Mouse (Mus musculus) hindbrain, embryonic 11.5 days (tissue): ENCODE results near the gene St3gal5. TPM values are rescaled to one million over a fixed set of nuclear protein-coding genes. Genes with fewer than 3 reads are reported as not detected.

ENCODE experiments used
- ATAC-seq: fragments of 200-750 bp; cut with Nextera tagmentation; 2 replicates; pipeline ENCODE4 v1.8.0; 2017; ENCODE audit warnings: mild to moderate bottlenecking, moderate TSS enrichment, moderate library complexity; ENCODE audit not compliant: low FRiP score
- DNase-seq: peaks from one replicate; pipeline ENCODE4 v3.0.0-alpha.2; 2015; ENCODE audit warnings: low spot score
- H3K27ac ChIP-seq: fragments of 300-500 bp; sonication (generic); 2 replicates; pipeline ENCODE4 v1.5.1; 2014; ENCODE audit warnings: mild to moderate bottlenecking, low read depth, low read length
- H3K27me3 ChIP-seq: fragments of 300-500 bp; sonication (generic); 2 replicates; pipeline ENCODE4 v1.6.1; 2014; ENCODE audit warnings: mild to moderate bottlenecking, low read length, moderate library complexity, mixed read lengths; ENCODE audit not compliant: control insufficient read depth, insufficient read depth
- H3K36me3 ChIP-seq: fragments of 300-500 bp; sonication (generic); 2 replicates; pipeline ENCODE4 v1.6.1; 2014; ENCODE audit warnings: mild to moderate bottlenecking, low read length, moderate library complexity, mixed read lengths; ENCODE audit not compliant: control insufficient read depth, insufficient read depth
- H3K4me1 ChIP-seq: fragments of 300-500 bp; sonication (generic); replicated peaks from 2 replicates; pipeline ENCODE4 v1.6.1; 2014; ENCODE audit warnings: low read length, mixed read lengths; ENCODE audit not compliant: control insufficient read depth, insufficient read depth
- H3K4me2 ChIP-seq: fragments of 300-500 bp; sonication (generic); replicated peaks from 2 replicates; pipeline ENCODE4 v1.6.1; 2014; ENCODE audit warnings: mild to moderate bottlenecking, low read depth, low read length
- H3K4me3 ChIP-seq: fragments of 300-500 bp; sonication (generic); 2 replicates; pipeline ENCODE4 v1.5.1; 2014; ENCODE audit warnings: low read depth, low read length
- H3K9ac ChIP-seq: fragments of 300-500 bp; sonication (generic); 2 replicates; pipeline ENCODE4 v1.6.1; 2014; ENCODE audit warnings: low read depth, low read length
- H3K9me3 ChIP-seq: fragments of 300-500 bp; sonication (generic); 2 replicates; pipeline ENCODE4 v1.6.1; 2016; ENCODE audit warnings: low read length; ENCODE audit not compliant: control insufficient read depth
- WGBS: fragments of 180-500 bp; shearing (Covaris S2); extraction: QIAGEN DNeasy Blood & Tissue Kit; methylation state at CpG from one replicate; pipeline ENCODE4 v1.1.7; 2014; 5-methylcytosine and 5-hydroxymethylcytosine counted together
- polyA plus RNA-seq: library from polyadenylated mRNA; unstranded; fragments of >200 nt; fragmentation: Nextera tagmentation; extraction: Ambion mirVana; gene quantifications from 2 replicates; pipeline ENCODE4 v1.2.1, GENCODE M21; 2014

St3gal5 gene
- polyA plus RNA-seq, 1 experiment from 2014 or later = 50.4 TPM

- no peaks in the 10 kb centered on the region for H3K9me3 ChIP-seq
- DNase-seq (no peak), ATAC-seq (no peak)
- 94% methylated on average over 1 of the region's 1 CpGs for WGBS
- no peaks in the 10 kb centered on the region for H3K36me3 ChIP-seq
- H3K4me2 ChIP-seq = no peak overlapping the region
- no peaks in the 10 kb centered on the region for H3K4me1 ChIP-seq
- no peak overlapping the region for H3K27ac ChIP-seq
- no peaks in the 10 kb centered on the region for H3K27me3 ChIP-seq
- no peak overlapping the region for H3K9ac ChIP-seq
- H3K4me3 ChIP-seq = no peak overlapping the region
These were observed 76.0 kb downstream of the St3gal5 start for GRCm38 (mm10) chr6:72173350-72173749.

GRCm38 (mm10) chr6:72175419-72175818 lies 78.0 kb downstream of the St3gal5 start:
- H3K4me2 ChIP-seq = no peak overlapping the region
- H3K36me3 ChIP-seq = no peaks in the 10 kb centered on the region
- no peak overlapping the region for H3K27ac ChIP-seq
- H3K9me3 ChIP-seq = no peaks in the 10 kb centered on the region
- DNase-seq (no peak), ATAC-seq (no peak)
- 32% methylated on average over 3 of the region's 3 CpGs for WGBS
- no peaks in the 10 kb centered on the region for H3K27me3 ChIP-seq
- H3K9ac ChIP-seq = no peak overlapping the region
- H3K4me1 ChIP-seq = no peaks in the 10 kb centered on the region
- H3K4me3 ChIP-seq = no peak overlapping the region

- H3K27ac ChIP-seq = no peak overlapping the region
- WGBS = 78% methylated on average over 5 of the region's 5 CpGs
- H3K27me3 ChIP-seq = no peaks in the 10 kb centered on the region
- H3K9ac ChIP-seq = no peak overlapping the region
- H3K4me3 ChIP-seq = no peak overlapping the region
- no peaks in the 10 kb centered on the region for H3K36me3 ChIP-seq
- no peaks in the 10 kb centered on the region for H3K9me3 ChIP-seq
- no peaks in the 10 kb centered on the region for H3K4me1 ChIP-seq
- ATAC-seq (no peak), DNase-seq (no peak)
- no peak overlapping the region for H3K4me2 ChIP-seq
These were observed 78.6 kb downstream of the St3gal5 start for GRCm38 (mm10) chr6:72176004-72176403.

- Histone ChIP-seq H3K9me3 (no peaks in the 10 kb centered on the region), H3K4me3 (no peak overlapping the region), H3K27ac (no peak overlapping the region), H3K36me3 (no peaks in the 10 kb centered on the region), H3K4me2 (no peak overlapping the region), H3K4me1 (no peaks in the 10 kb centered on the region), H3K27me3 (no peaks in the 10 kb centered on the region), H3K9ac (no peak overlapping the region)
- WGBS = 62% methylated on average over 3 of the region's 3 CpGs
- ATAC-seq (no peak), DNase-seq (no peak)
These were observed 80.0 kb downstream of the St3gal5 start for GRCm38 (mm10) chr6:72177417-72177816.

GRCm38 (mm10) chr6:72179006-72179405 lies 81.6 kb downstream of the St3gal5 start:
- Histone ChIP-seq H3K27ac (no peak overlapping the region), H3K9me3 (no peaks in the 10 kb centered on the region), H3K9ac (no peak overlapping the region), H3K4me3 (no peak overlapping the region), H3K27me3 (no peaks in the 10 kb centered on the region), H3K36me3 (no peaks in the 10 kb centered on the region), H3K4me1 (no peaks in the 10 kb centered on the region), H3K4me2 (no peak overlapping the region)
- ATAC-seq (no peak), DNase-seq (no peak)
- 85% methylated on average over 3 of the region's 3 CpGs for WGBS

- no peak for DNase-seq
- Histone ChIP-seq H3K4me2 (no peak overlapping the region), H3K27ac (no peak overlapping the region), H3K36me3 (no peaks in the 10 kb centered on the region), H3K27me3 (no peaks in the 10 kb centered on the region), H3K9me3 (no peaks in the 10 kb centered on the region), H3K9ac (no peak overlapping the region), H3K4me3 (no peak overlapping the region), H3K4me1 (no peaks in the 10 kb centered on the region)
- ATAC-seq = no peak
- WGBS = 84% methylated on average over 12 of the region's 12 CpGs
These were observed 82.4 kb downstream of the St3gal5 start for GRCm38 (mm10) chr6:72179562-72180502.

- peaks cover 14% of the 10 kb centered on the region for H3K27me3 ChIP-seq
- ATAC-seq (no peak), DNase-seq (no peak)
- no peaks in the 10 kb centered on the region for H3K9me3 ChIP-seq
- WGBS = 82% methylated on average over 5 of the region's 5 CpGs
- H3K36me3 ChIP-seq = no peaks in the 10 kb centered on the region
- 0 out of 2 replicates have a peak, but pooled peaks cover 4% of the 10 kb centered on the region for H3K4me1 ChIP-seq
- H3K4me2 ChIP-seq = no peak overlapping the region
- H3K27ac ChIP-seq = no peak overlapping the region
- H3K4me3 ChIP-seq = no peak overlapping the region
- no peak overlapping the region for H3K9ac ChIP-seq
These were observed 87.2 kb downstream of the St3gal5 start for GRCm38 (mm10) chr6:72184576-72184975.

- WGBS = 5% methylated on average over 6 of the region's 6 CpGs
- ATAC-seq (peak; percentile 63), DNase-seq (peak; percentile 87)
- no peak overlapping the region for H3K4me2 ChIP-seq
- no peak overlapping the region for H3K9ac ChIP-seq
- H3K36me3 ChIP-seq = no peaks in the 10 kb centered on the region
- peaks cover 15% of the 10 kb centered on the region for H3K27me3 ChIP-seq
- 0 out of 2 replicates have a peak, but pooled peaks cover 4% of the 10 kb centered on the region for H3K4me1 ChIP-seq
- H3K9me3 ChIP-seq = no peaks in the 10 kb centered on the region
- no peak overlapping the region for H3K4me3 ChIP-seq
- H3K27ac ChIP-seq = no peak overlapping the region
These were observed 88.6 kb downstream of the St3gal5 start for GRCm38 (mm10) chr6:72185893-72186490.
